Mouse (Mus musculus) limb, embryonic 15.5 days (tissue): ENCODE measurements around the gene BC035947. TPM values are rescaled to one million over a fixed set of nuclear protein-coding genes. Genes with fewer than 3 reads are reported as not detected.
A peak's percentile ranks its signal among the peaks of the same experiment; 100 is the strongest.

ENCODE experiments used
- ATAC-seq: fragments of 200-750 bp; cut with Nextera tagmentation; 2 replicates; pipeline ENCODE4 v1.8.0; 2017; ENCODE audit warnings: low read depth, moderate TSS enrichment; ENCODE audit not compliant: insufficient number of reproducible peaks, low FRiP score, low TSS enrichment
- H3K27ac ChIP-seq: fragments of 300-500 bp; sonication (generic); 2 replicates; pipeline ENCODE4 v1.5.1; 2015; ENCODE audit warnings: moderate library complexity, mild to moderate bottlenecking, inconsistent platforms
- H3K27me3 ChIP-seq: fragments of 300-500 bp; sonication (generic); 2 replicates; pipeline ENCODE4 v1.6.1; 2015; ENCODE audit warnings: inconsistent platforms
- H3K36me3 ChIP-seq: fragments of 300-500 bp; sonication (generic); 2 replicates; pipeline ENCODE4 v1.6.1; 2015; ENCODE audit warnings: inconsistent platforms
- H3K4me1 ChIP-seq: fragments of 300-500 bp; sonication (generic); 2 replicates; pipeline ENCODE4 v1.6.1; 2015; ENCODE audit warnings: inconsistent platforms
- H3K4me2 ChIP-seq: fragments of 300-500 bp; sonication (generic); 2 replicates; pipeline ENCODE4 v1.6.1; 2015; ENCODE audit warnings: mild to moderate bottlenecking, inconsistent platforms
- H3K4me3 ChIP-seq: fragments of 300-500 bp; sonication (generic); 2 replicates; pipeline ENCODE4 v1.5.1; 2015; ENCODE audit warnings: mild to moderate bottlenecking, inconsistent platforms
- H3K9ac ChIP-seq: fragments of 300-500 bp; sonication (generic); 2 replicates; pipeline ENCODE4 v1.6.1; 2015; ENCODE audit warnings: inconsistent platforms
- H3K9me3 ChIP-seq: fragments of 300-500 bp; sonication (generic); 2 replicates; pipeline ENCODE4 v1.6.1; 2016; ENCODE audit warnings: inconsistent platforms
- WGBS: fragments of 180-500 bp; shearing (Covaris S2); methylation state at CpG from one replicate; pipeline ENCODE4 v1.1.7; 2015; 5-methylcytosine and 5-hydroxymethylcytosine counted together
- polyA plus RNA-seq: library from polyadenylated mRNA; unstranded; fragments of >200 nt; fragmentation: Nextera tagmentation; extraction: Ambion mirVana; gene quantifications from 2 replicates; pipeline ENCODE4 v1.2.1, GENCODE M21; 2015

Gene BC035947
- polyA plus RNA-seq, 1 experiment from 2014 or later: 0.06 TPM

DNA sequence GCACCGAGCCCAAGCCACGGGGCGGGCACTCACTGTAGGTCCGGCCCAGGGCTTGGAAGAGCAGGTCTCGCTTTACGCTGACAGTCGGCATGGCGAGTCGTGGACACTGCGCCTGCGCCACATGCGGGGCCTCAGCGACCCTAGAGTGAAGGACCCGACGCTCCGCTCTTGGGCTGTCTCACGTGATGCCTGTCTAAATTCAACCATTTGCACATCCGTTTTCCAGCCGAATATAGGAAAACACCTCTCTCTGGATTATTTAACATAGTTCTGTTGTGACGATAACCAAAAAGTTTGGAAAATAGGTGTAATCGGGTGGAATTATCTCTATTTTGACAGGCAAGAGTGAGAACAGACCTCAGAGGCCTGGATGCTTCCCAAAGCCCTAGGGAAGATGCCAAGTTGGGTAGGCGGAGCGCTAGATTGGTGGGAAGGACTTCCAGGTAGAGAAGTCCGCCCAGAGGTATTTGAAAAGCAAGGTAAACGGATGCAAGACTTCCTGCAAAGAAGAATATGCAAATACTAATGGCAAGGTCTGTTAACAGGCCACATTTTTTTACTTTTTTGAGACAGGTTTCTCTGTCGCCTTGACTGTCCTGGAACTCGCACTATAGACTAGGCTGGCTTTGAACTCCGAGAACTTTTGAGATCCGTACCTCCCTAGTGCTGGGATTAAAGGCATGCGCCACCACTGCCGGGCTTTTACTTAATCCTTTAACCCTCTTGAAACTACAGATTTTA lies 23.0 kb downstream of the BC035947 start, which contains the start of gene Farsb:
Gene Farsb (minus strand): TSS at position 146 of the 741 bp plus-strand sequence.
- Histone ChIP-seq H3K9ac (peak within 1 kb of the TSS; percentile 84), H3K4me2 (peak within 1 kb of the TSS; percentile 72), H3K4me3 (peak within 1 kb of the TSS; percentile 71), H3K27me3 (no peaks in the 10 kb centered on the region), H3K36me3 (peaks cover 6% of the 10 kb centered on the region; the same call in 1 of the 2 replicates), H3K4me1 (peaks cover 21% of the 10 kb centered on the region), H3K27ac (peak within 1 kb of the TSS; percentile 84), H3K9me3 (no peaks in the 10 kb centered on the region)
- ATAC-seq: peak; percentile 92
- WGBS: under 1% methylated on average over 31 of the region's 31 CpGs

GRCm38 (mm10) chr1:78488427-78488751 lies 23.6 kb downstream of the BC035947 start:
- Histone ChIP-seq H3K27me3 (no peaks in the 10 kb centered on the region), H3K9ac (peak overlapping the region; percentile 84), H3K4me2 (peak overlapping the region; percentile 72), H3K9me3 (no peaks in the 10 kb centered on the region), H3K4me1 (peaks cover 21% of the 10 kb centered on the region), H3K36me3 (peaks cover 6% of the 10 kb centered on the region; the same call in 1 of the 2 replicates), H3K4me3 (peak overlapping the region; percentile 71), H3K27ac (peak overlapping the region; percentile 84)
- WGBS: under 1% methylated on average over 28 of the region's 28 CpGs
- no peak for ATAC-seq

DNA sequence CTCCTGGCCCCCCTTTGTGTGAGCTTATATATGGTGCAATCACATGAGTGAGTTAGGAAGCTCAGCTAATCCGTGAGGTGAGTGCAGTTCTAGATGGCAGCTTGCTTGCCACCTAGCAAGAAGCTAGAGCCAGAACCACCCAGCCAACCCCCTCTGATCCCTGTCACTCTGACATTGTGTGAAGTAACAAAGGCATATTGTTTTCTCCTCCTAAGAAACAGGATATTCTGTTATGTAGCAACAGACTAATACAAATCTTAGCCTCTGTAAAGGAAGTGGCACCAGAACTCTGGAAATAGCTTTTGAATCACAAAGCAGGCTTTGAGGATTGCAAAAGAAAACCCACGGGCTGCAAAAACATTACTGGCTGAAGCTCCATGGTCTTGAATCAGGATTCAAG lies 27.6 kb downstream of the BC035947 start:
- ATAC-seq: no peak
- H3K27me3 ChIP-seq: no peaks in the 10 kb centered on the region
- 66% methylated on average over 2 of the region's 2 CpGs for WGBS
- H3K4me2 ChIP-seq: no peak overlapping the region
- H3K9me3 ChIP-seq: no peaks in the 10 kb centered on the region
- H3K4me1 ChIP-seq: peaks cover 16% of the 10 kb centered on the region
- no peak overlapping the region for H3K9ac ChIP-seq
- peaks cover 15% of the 10 kb centered on the region for H3K36me3 ChIP-seq
- no peak overlapping the region for H3K4me3 ChIP-seq
- no peak overlapping the region for H3K27ac ChIP-seq

- Histone ChIP-seq H3K36me3 (peaks cover 23% of the 10 kb centered on the region), H3K27ac (no peak overlapping the region), H3K9me3 (no peaks in the 10 kb centered on the region), H3K27me3 (no peaks in the 10 kb centered on the region), H3K4me2 (no peak overlapping the region), H3K4me3 (no peak overlapping the region), H3K4me1 (peaks cover 16% of the 10 kb centered on the region), H3K9ac (no peak overlapping the region)
- no peak for ATAC-seq
- 96% methylated on average over 3 of the region's 3 CpGs for WGBS
These were observed 28.5 kb downstream of the BC035947 start for GRCm38 (mm10) chr1:78483430-78483829.

- H3K9ac ChIP-seq: no peak overlapping the region
- 95% methylated on average over 5 of the region's 5 CpGs for WGBS
- no peaks in the 10 kb centered on the region for H3K27me3 ChIP-seq
- H3K4me1 ChIP-seq: no peaks in the 10 kb centered on the region
- H3K36me3 ChIP-seq: peaks cover 46% of the 10 kb centered on the region
- H3K4me3 ChIP-seq: no peak overlapping the region
- H3K27ac ChIP-seq: no peak overlapping the region
- ATAC-seq: no peak
- no peaks in the 10 kb centered on the region for H3K9me3 ChIP-seq
- H3K4me2 ChIP-seq: no peak overlapping the region
These were observed 39.5 kb downstream of the BC035947 start for GRCm38 (mm10) chr1:78472441-78472840.

- Histone ChIP-seq H3K27me3 (no peaks in the 10 kb centered on the region), H3K4me3 (no peak overlapping the region), H3K36me3 (peaks cover 76% of the 10 kb centered on the region), H3K4me2 (no peak overlapping the region), H3K9me3 (no peaks in the 10 kb centered on the region), H3K4me1 (no peaks in the 10 kb centered on the region), H3K9ac (no peak overlapping the region), H3K27ac (no peak overlapping the region)
- 35% methylated on average over 7 of the region's 7 CpGs for WGBS
- ATAC-seq: no peak
These were observed 57.3 kb downstream of the BC035947 start for GRCm38 (mm10) chr1:78454659-78455058.

GRCm38 (mm10) chr1:78453886-78454285 lies 58.1 kb downstream of the BC035947 start:
- no peak overlapping the region for H3K9ac ChIP-seq
- ATAC-seq: no peak
- H3K27ac ChIP-seq: no peak overlapping the region
- H3K36me3 ChIP-seq: peaks cover 69% of the 10 kb centered on the region
- H3K4me3 ChIP-seq: no peak overlapping the region
- H3K4me1 ChIP-seq: no peaks in the 10 kb centered on the region
- 91% methylated on average over 8 of the region's 8 CpGs for WGBS
- H3K9me3 ChIP-seq: no peaks in the 10 kb centered on the region
- no peaks in the 10 kb centered on the region for H3K27me3 ChIP-seq
- no peak overlapping the region for H3K4me2 ChIP-seq

DNA sequence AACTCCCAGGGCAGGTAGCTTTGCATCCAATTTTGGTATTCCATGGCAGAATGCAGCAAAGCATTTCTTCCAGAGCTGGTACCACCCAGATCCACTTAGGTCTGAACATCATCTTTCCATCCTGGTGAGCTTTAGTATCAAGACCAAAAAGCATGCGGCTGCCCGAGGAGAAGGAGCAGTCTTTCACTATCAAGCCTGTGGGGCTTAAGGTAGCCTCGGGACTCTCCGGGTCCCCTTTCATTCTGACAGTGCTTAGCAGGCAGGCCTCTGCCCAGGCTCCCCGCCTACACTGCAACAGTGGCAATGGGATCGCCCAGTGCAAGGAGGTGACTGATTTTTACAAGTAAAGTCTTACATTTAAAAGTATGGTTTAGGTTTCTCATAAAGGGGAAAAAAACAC lies 59.4 kb downstream of the BC035947 start:
- Histone ChIP-seq H3K27me3 (no peaks in the 10 kb centered on the region), H3K27ac (no peak overlapping the region), H3K4me3 (no peak overlapping the region), H3K4me2 (no peak overlapping the region), H3K9ac (no peak overlapping the region), H3K4me1 (no peaks in the 10 kb centered on the region; the same call in 1 of the 2 replicates), H3K36me3 (peaks cover 66% of the 10 kb centered on the region), H3K9me3 (no peaks in the 10 kb centered on the region)
- 83% methylated on average over 6 of the region's 6 CpGs for WGBS
- ATAC-seq: no peak

GRCm38 (mm10) chr1:78451070-78451854 lies 60.7 kb downstream of the BC035947 start:
- H3K27ac ChIP-seq: no peak overlapping the region
- no peaks in the 10 kb centered on the region; the same call in 1 of the 2 replicates for H3K4me1 ChIP-seq
- no peaks in the 10 kb centered on the region for H3K9me3 ChIP-seq
- no peak for ATAC-seq
- no peak overlapping the region for H3K4me2 ChIP-seq
- H3K36me3 ChIP-seq: peaks cover 59% of the 10 kb centered on the region
- 69% methylated on average over 12 of the region's 12 CpGs for WGBS
- no peak overlapping the region for H3K4me3 ChIP-seq
- no peak overlapping the region for H3K9ac ChIP-seq
- H3K27me3 ChIP-seq: no peaks in the 10 kb centered on the region

GRCm38 (mm10) chr1:78448091-78448490 lies 63.9 kb downstream of the BC035947 start:
- Histone ChIP-seq H3K4me2 (no peak overlapping the region), H3K36me3 (peaks cover 64% of the 10 kb centered on the region), H3K9ac (no peak overlapping the region), H3K4me1 (no peaks in the 10 kb centered on the region; the same call in 1 of the 2 replicates), H3K27ac (no peak overlapping the region), H3K4me3 (no peak overlapping the region), H3K9me3 (no peaks in the 10 kb centered on the region), H3K27me3 (no peaks in the 10 kb centered on the region)
- 55% methylated on average over 1 of the region's 1 CpGs for WGBS
- ATAC-seq: no peak
